Mouse (Mus musculus) lung, postnatal 0 days (tissue): ENCODE results near the gene Ppara.

Source experiments
- CTCF ChIP-seq: IDR thresholded peaks from 2 replicates; pipeline ENCODE4 v1.5.1; 2016; ENCODE audit warnings: antibody characterized with exemption, mild to moderate bottlenecking
- EP300 ChIP-seq: IDR thresholded peaks from 2 replicates; pipeline ENCODE4 v1.6.1; 2016; ENCODE audit warnings: antibody characterized with exemption, mild to moderate bottlenecking, control low read depth

GRCm38 (mm10) chr15:85707017-85707416 lies 27.8 kb upstream of the Ppara start:
- TF ChIP-seq CTCF (no peak), EP300 (no peak)
